Mouse (Mus musculus) regulatory T cell (primary cell): ENCODE measurements at regions not wholly inside any gene's neighbourhood (a gene's known extent, or its start where the extent isn't known, plus 50 kb on each side); places are given as distances from the start of the nearest gene placed in this dataset.

Experiments used
- in situ Hi-C: fragments of 300-600 bp; cut with MboI, MseI; formaldehyde crosslinking; loops from one replicate; pipeline ENCODE4 v1.15.1; 2025; ENCODE audit warnings: high pct_unique_total_duplicates

- in situ Hi-C loops = no loop called here
Measured at GRCm38 (mm10) chr3:5467777-5468176, 282.8 kb upstream of the Gm8797 start.

GRCm38 (mm10) chr3:5497756-5498155 lies 252.8 kb upstream of the Gm8797 start:
- in situ Hi-C loops = loop anchor here (10.0 kb wide), 1 partner anchor 1163 kb away; no protein-coding TSS in a partner anchor
